Mouse (Mus musculus): ENCODE measurements at regions not wholly inside any gene's neighbourhood (a gene's known extent, or its start where the extent isn't known, plus 50 kb on each side); places are given as distances from the start of the nearest gene placed in this dataset.

DNA sequence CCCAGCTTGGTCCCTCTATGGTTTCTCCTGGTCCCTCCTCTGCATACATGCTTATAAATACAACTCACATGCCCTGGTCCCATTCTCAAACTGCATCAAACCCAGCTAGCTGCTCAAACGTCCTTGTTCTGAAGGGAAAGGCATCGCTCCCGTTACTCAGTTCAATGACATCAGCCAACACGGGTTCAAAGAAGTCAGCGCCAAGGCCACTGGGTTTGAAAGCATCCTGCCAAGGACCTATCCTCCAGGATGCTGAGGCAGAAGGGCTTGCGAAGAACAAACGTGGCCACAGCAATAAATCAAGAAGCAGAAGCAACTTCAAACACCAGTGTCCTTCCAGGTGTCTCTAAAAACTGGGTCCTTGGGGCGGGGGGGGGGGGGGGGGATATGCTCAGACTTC lies 158.2 kb downstream of the Tomm20 start:
- no peak for TF ChIP-seq CTCF (IDR thresholded peaks at IDR 0.05; ENCODE audit: insufficient read depth, low read depth, low read length)
- no peak for TF ChIP-seq POLR2A (IDR thresholded peaks at IDR 0.05; ENCODE audit: insufficient read depth, low read depth, low read length)

Data from olfactory bulb, adult 2 months (tissue).